Mouse (Mus musculus) MEL (cell line): ENCODE measurements around the gene Smyd3. TPM values are rescaled to one million over a fixed set of nuclear protein-coding genes. Genes with fewer than 3 reads are reported as not detected.

Source experiments
- DNase-seq: peaks from one replicate; pipeline ENCODE4 v3.0.0; 2011; ENCODE audit warnings: low read depth, low spot score
- H3K27ac ChIP-seq: 2 replicates; pipeline ENCODE4 v1.5.1; 2012; ENCODE audit warnings: low read depth, mild to moderate bottlenecking, control low read depth, low read length, moderate library complexity; ENCODE audit not compliant: control insufficient read depth
- H3K27me3 ChIP-seq, 2 experiments: fragments of 150-350 bp in 1 of 2; sonication (generic) in 1 of 2; 2 replicates each; pipeline ENCODE4 v1.6.1; 2012; ENCODE audit warnings: low read length in 2 of 2, mild to moderate bottlenecking in 2 of 2, improper control_type of control experiment in 1 of 2, moderate library complexity in 1 of 2; ENCODE audit not compliant: insufficient read depth in 2 of 2, control insufficient read depth in 1 of 2
- H3K36me3 ChIP-seq, 2 experiments: 2 replicates each; pipeline ENCODE4 v1.6.1; 2012 to 2014; ENCODE audit warnings: low read length in 2 of 2, improper control_type of control experiment in 1 of 2, inconsistent platforms in 1 of 2, mild to moderate bottlenecking in 1 of 2; ENCODE audit not compliant: insufficient read depth in 2 of 2, control insufficient read depth in 1 of 2
- H3K4me1 ChIP-seq, 2 experiments: fragments of 150-350 bp in 1 of 2; sonication (generic) in 1 of 2; 2 replicates each; pipeline ENCODE4 v1.6.1; 2012; ENCODE audit warnings: low read length in 2 of 2, improper control_type of control experiment in 1 of 2, mild to moderate bottlenecking in 1 of 2; ENCODE audit not compliant: insufficient read depth in 2 of 2, control insufficient read depth in 1 of 2
- H3K4me3 ChIP-seq, 2 experiments: fragments of 150-350 bp in 1 of 2; sonication (generic) in 1 of 2; 2 replicates each; pipeline ENCODE4 v1.5.1; 2012; ENCODE audit warnings: low read depth in 2 of 2, low read length in 2 of 2, mild to moderate bottlenecking in 2 of 2, moderate library complexity in 2 of 2, control low read depth in 1 of 2, improper control_type of control experiment in 1 of 2; ENCODE audit not compliant: control insufficient read depth in 1 of 2, insufficient read depth in 1 of 2
- H3K79me2 ChIP-seq: 2 replicates; pipeline ENCODE4 v1.6.1; 2012; ENCODE audit warnings: mild to moderate bottlenecking, low read length, moderate library complexity; ENCODE audit not compliant: control insufficient read depth, poor library complexity, insufficient read depth
- H3K9ac ChIP-seq: 2 replicates; pipeline ENCODE4 v1.6.1; 2012; ENCODE audit warnings: low read depth, mild to moderate bottlenecking, control low read depth, low read length, moderate library complexity; ENCODE audit not compliant: control insufficient read depth, poor library complexity, severe bottlenecking
- H3K9me3 ChIP-seq: fragments of 150-350 bp; sonication (generic); replicated peaks from 2 replicates; pipeline ENCODE4 v1.6.1; 2012; ENCODE audit warnings: mild to moderate bottlenecking, low read length, improper control_type of control experiment, moderate library complexity; ENCODE audit not compliant: insufficient read depth
- BHLHE40 ChIP-seq: IDR thresholded peaks from 2 replicates; pipeline ENCODE4 v1.6.1; 2012; ENCODE audit warnings: low read depth, mild to moderate bottlenecking, inconsistent platforms, low read length, improper control_type of control experiment, borderline replicate concordance
- CHD1 ChIP-seq: IDR thresholded peaks from 2 replicates; pipeline ENCODE4 v1.6.1; 2012; ENCODE audit warnings: low read depth, mild to moderate bottlenecking, inconsistent platforms, low read length, improper control_type of control experiment
- CHD2 ChIP-seq: IDR thresholded peaks from 2 replicates; pipeline ENCODE4 v1.6.1; 2011; ENCODE audit warnings: low read length, improper control_type of control experiment
- E2F4 ChIP-seq: IDR thresholded peaks from 2 replicates; pipeline ENCODE4 v1.6.1; 2011; ENCODE audit warnings: low read depth, low read length, improper control_type of control experiment, borderline replicate concordance
- ELF1 ChIP-seq: IDR thresholded peaks from 2 replicates; pipeline ENCODE4 v1.6.1; 2014; ENCODE audit warnings: low read depth, mild to moderate bottlenecking, inconsistent platforms, low read length, improper control_type of control experiment, moderate library complexity
- ETS1 ChIP-seq: IDR thresholded peaks from 2 replicates; pipeline ENCODE4 v1.6.1; 2012; ENCODE audit warnings: low read depth, mild to moderate bottlenecking, inconsistent platforms, low read length, improper control_type of control experiment, moderate library complexity
- GABPA ChIP-seq: IDR thresholded peaks from 2 replicates; pipeline ENCODE4 v1.6.1; 2012; ENCODE audit warnings: low read depth, mild to moderate bottlenecking, inconsistent platforms, low read length, improper control_type of control experiment, moderate library complexity
- HCFC1 ChIP-seq: IDR thresholded peaks from 2 replicates; pipeline ENCODE4 v1.6.1; 2012; ENCODE audit warnings: low read depth, mild to moderate bottlenecking, inconsistent platforms, low read length, improper control_type of control experiment, moderate library complexity
- JUND ChIP-seq: IDR thresholded peaks from 2 replicates; pipeline ENCODE4 v1.6.1; 2011; ENCODE audit warnings: low read depth, mild to moderate bottlenecking, improper control_type of control experiment, low read length
- MAFK ChIP-seq: IDR thresholded peaks from 2 replicates; pipeline ENCODE4 v1.6.1; 2011; ENCODE audit warnings: low read depth, mild to moderate bottlenecking, low read length, improper control_type of control experiment, borderline replicate concordance
- MAX ChIP-seq: IDR thresholded peaks from 2 replicates; pipeline ENCODE4 v1.6.1; 2011; ENCODE audit warnings: low read length, improper control_type of control experiment
- MEF2A ChIP-seq: IDR thresholded peaks from 2 replicates; pipeline ENCODE4 v1.6.1; 2014; ENCODE audit warnings: low read depth, mild to moderate bottlenecking, inconsistent platforms, low read length, improper control_type of control experiment; ENCODE audit not compliant: poor library complexity, insufficient replicate concordance, severe bottlenecking; ENCODE audit errors: extremely low read depth
- MXI1 ChIP-seq: IDR thresholded peaks from 2 replicates; pipeline ENCODE4 v1.6.1; 2011; ENCODE audit warnings: mild to moderate bottlenecking, low read depth, low read length, improper control_type of control experiment
- MYB ChIP-seq: IDR thresholded peaks from 2 replicates; pipeline ENCODE4 v1.6.1; 2011; ENCODE audit warnings: mild to moderate bottlenecking, low read depth, low read length, improper control_type of control experiment
- MYC ChIP-seq: IDR thresholded peaks from 2 replicates; pipeline ENCODE4 v1.6.1; 2011; ENCODE audit warnings: low read depth, mild to moderate bottlenecking, low read length, improper control_type of control experiment, moderate library complexity
- NRF1 ChIP-seq: IDR thresholded peaks from 2 replicates; pipeline ENCODE4 v1.6.1; 2014; ENCODE audit warnings: low read depth, mild to moderate bottlenecking, inconsistent platforms, low read length, improper control_type of control experiment, moderate library complexity; ENCODE audit not compliant: poor library complexity, insufficient read depth, severe bottlenecking
- POLR2A ChIP-seq, 2 experiments: IDR thresholded peaks; 2 replicates each; pipeline ENCODE4 v1.6.1; 2011 to 2012; ENCODE audit warnings: low read length in 2 of 2, mild to moderate bottlenecking in 2 of 2, control low read depth in 1 of 2, improper control_type of control experiment in 1 of 2, low read depth in 1 of 2, moderate library complexity in 1 of 2; ENCODE audit not compliant: control insufficient read depth in 1 of 2, insufficient read depth in 1 of 2, poor library complexity in 1 of 2
- POLR2AphosphoS2 ChIP-seq: IDR thresholded peaks from 2 replicates; pipeline ENCODE4 v1.6.1; 2011; ENCODE audit warnings: low read length, improper control_type of control experiment
- POLR2AphosphoS5 ChIP-seq: IDR thresholded peaks from 2 replicates; pipeline ENCODE4 v1.6.1; 2012; ENCODE audit warnings: low read depth, borderline replicate concordance, mild to moderate bottlenecking, inconsistent platforms, low read length, moderate library complexity, mixed read lengths
- TAL1 ChIP-seq: IDR thresholded peaks from 2 replicates; pipeline ENCODE4 v1.6.1; 2012; ENCODE audit warnings: mild to moderate bottlenecking, inconsistent platforms, low read length, moderate library complexity, mixed read lengths
- TBP ChIP-seq: IDR thresholded peaks from 2 replicates; pipeline ENCODE4 v1.8.0; 2011; ENCODE audit warnings: low read depth, low read length, improper control_type of control experiment
- USF2 ChIP-seq, 2 experiments: IDR thresholded peaks; 2 replicates each; pipeline ENCODE4 v1.6.1; 2011 to 2012; ENCODE audit warnings: improper control_type of control experiment in 2 of 2, low read length in 2 of 2, borderline replicate concordance in 1 of 2, inconsistent platforms in 1 of 2, low read depth in 1 of 2, mild to moderate bottlenecking in 1 of 2; ENCODE audit not compliant: insufficient read depth in 1 of 2
- ZKSCAN1 ChIP-seq: IDR thresholded peaks from 2 replicates; pipeline ENCODE4 v1.6.1; 2012; ENCODE audit warnings: low read depth, mild to moderate bottlenecking, inconsistent platforms, low read length, improper control_type of control experiment, moderate library complexity
- ZMIZ1 ChIP-seq: IDR thresholded peaks from 2 replicates; pipeline ENCODE4 v1.6.1; 2012; ENCODE audit warnings: low read depth, mild to moderate bottlenecking, inconsistent platforms, low read length, improper control_type of control experiment, moderate library complexity
- polyA plus RNA-seq, 2 experiments: library from polyadenylated mRNA; stranded (reverse) in 1 of 2; unstranded in 1 of 2; fragments of >175 nt in 1 of 2; fragments of >200 nt in 1 of 2; gene quantifications; 2 replicates each; pipeline versions ENCODE4 v1.2.1 to v1.2.4; 2012; ENCODE audit warnings: low replicate concordance in 2 of 2, low read depth in 1 of 2; ENCODE audit not compliant: insufficient read length in 2 of 2, insufficient read depth in 1 of 2, missing spikeins in 1 of 2
- total RNA-seq: library from RNA; depleted of rRNA; stranded (reverse); fragments of 300-350 nt; gene quantifications from 2 replicates; pipeline ENCODE4 v1.2.3, GENCODE M21; 2012

The Smyd3 gene
- total and polyA plus RNA-seq, 3 experiments = 13.3 to 18.2 TPM; not detected in 1

DNA sequence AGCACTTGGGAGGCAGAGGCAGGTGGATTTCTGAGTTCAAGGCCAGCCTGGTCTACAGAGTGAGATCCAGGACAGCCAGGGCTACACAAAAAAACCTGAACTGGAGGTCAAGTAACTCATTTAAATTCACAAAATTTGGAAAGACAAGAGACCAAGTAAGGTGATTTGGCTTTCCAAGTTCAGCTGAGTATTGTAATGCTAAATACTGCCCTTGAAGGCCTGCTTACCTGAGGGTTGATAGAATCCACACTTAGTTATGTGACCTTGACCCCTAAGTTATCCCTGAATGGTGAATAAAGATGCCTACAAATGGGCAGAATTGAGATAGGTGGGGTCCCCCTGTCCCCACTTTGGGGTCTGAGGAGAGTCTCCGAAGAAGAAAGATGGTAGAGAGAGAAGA lies 241.0 kb downstream of the Smyd3 start:
- Histone ChIP-seq H3K9me3 (no peaks in the 10 kb centered on the region), H3K9ac (no peak overlapping the region), H3K27ac (no peak overlapping the region), H3K79me2 (no peaks in the 10 kb centered on the region), H3K36me3 (no peaks in the 10 kb centered on the region), H3K4me3 (no peak overlapping the region), H3K4me1 (no peaks in the 10 kb centered on the region), H3K27me3 (no peaks in the 10 kb centered on the region)
- no peak for DNase-seq
- TF ChIP-seq POLR2AphosphoS2 (no peak), CHD2 (no peak), USF2 (IDR thresholded peaks at IDR 0.05; ENCODE audit: borderline replicate concordance in 1 of 2, insufficient read depth in 1 of 2, low read depth in 1 of 2, low read length in 2 of 2) (no peak), E2F4 (no peak), MAFK (no peak), CHD1 (no peak), HCFC1 (no peak), GABPA (no peak)

DNA sequence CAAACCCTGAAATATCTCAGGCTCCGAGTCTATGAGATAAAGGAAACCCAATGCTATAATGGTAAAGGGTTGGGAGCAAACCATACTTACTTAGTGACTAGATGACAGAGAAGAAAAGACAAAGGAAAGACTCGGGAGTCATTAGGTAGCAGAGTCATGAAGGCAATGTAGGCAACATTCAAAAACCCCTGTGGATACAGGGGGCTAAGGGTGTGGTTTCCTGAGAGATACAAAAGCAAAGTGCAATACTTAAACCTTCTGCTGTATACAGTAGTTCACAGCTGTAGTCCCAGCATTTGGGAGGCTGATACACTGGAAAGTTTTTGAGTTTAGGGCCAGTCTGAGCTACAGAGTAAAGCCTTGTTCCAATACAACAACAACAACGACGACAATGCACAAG lies 244.9 kb downstream of the Smyd3 start:
- H3K79me2 ChIP-seq = no peaks in the 10 kb centered on the region
- DNase-seq = no peak
- H3K36me3 ChIP-seq = no peaks in the 10 kb centered on the region
- no peaks in the 10 kb centered on the region for H3K4me1 ChIP-seq
- no peak overlapping the region for H3K9ac ChIP-seq
- H3K27me3 ChIP-seq = no peaks in the 10 kb centered on the region
- TF ChIP-seq ETS1 (no peak), TAL1 (no peak), MYC (no peak), MYB (no peak), POLR2AphosphoS5 (no peak), ZMIZ1 (no peak), CHD2 (no peak)
- H3K4me3 ChIP-seq = no peak overlapping the region
- H3K9me3 ChIP-seq = no peaks in the 10 kb centered on the region
- no peak overlapping the region for H3K27ac ChIP-seq

DNA sequence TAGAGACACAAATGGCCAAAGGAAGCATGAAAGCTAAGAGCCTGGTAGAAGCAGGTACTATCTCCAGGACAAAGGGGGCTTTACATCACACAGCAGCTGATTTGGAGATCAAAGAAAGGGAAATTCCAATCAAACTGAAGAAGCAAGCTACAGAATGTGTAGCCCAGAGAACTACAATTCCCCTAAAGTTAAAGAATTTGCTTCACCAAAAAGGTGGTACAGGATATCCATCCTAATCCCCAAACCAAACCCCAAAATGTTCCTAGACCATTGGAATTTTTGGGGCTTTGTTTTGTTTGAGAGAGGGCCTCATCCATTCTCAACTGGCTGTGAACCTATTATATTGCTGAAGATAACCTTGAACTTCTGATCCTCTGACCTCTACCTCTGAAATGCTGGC lies 245.5 kb downstream of the Smyd3 start:
- no peak for TF ChIP-seq MAX
- no peak for TF ChIP-seq JUND
- no peak for TF ChIP-seq USF2 (IDR thresholded peaks at IDR 0.05; ENCODE audit: borderline replicate concordance in 1 of 2, insufficient read depth in 1 of 2, low read depth in 1 of 2, low read length in 2 of 2)
- no peak for TF ChIP-seq MAFK
- no peak for TF ChIP-seq ZKSCAN1
- no peak for TF ChIP-seq MEF2A
- no peak for TF ChIP-seq HCFC1
- TF ChIP-seq POLR2AphosphoS2 = no peak
- TF ChIP-seq MXI1 = no peak
- no peak for TF ChIP-seq ZMIZ1
- TF ChIP-seq ELF1 = no peak
- no peak for TF ChIP-seq BHLHE40
- TF ChIP-seq POLR2A (IDR thresholded peaks at IDR 0.05; ENCODE audit: control insufficient read depth in 1 of 2, insufficient read depth in 1 of 2, low read depth in 1 of 2, low read length in 2 of 2, poor library complexity in 1 of 2) = no peak
- TF ChIP-seq CHD1 = no peak
- no peak for TF ChIP-seq E2F4
- no peak for TF ChIP-seq MYC
- no peak for TF ChIP-seq TBP
- TF ChIP-seq NRF1 = no peak
- Histone ChIP-seq H3K79me2 (no peaks in the 10 kb centered on the region), H3K9ac (no peak overlapping the region), H3K4me3 (no peak overlapping the region), H3K4me1 (no peaks in the 10 kb centered on the region), H3K9me3 (no peaks in the 10 kb centered on the region), H3K36me3 (no peaks in the 10 kb centered on the region), H3K27me3 (no peaks in the 10 kb centered on the region), H3K27ac (no peak overlapping the region)
- DNase-seq = no peak
